Comparison of ENCODE assay signal across 22 mouse cellular contexts in the genomic region with DNA sequence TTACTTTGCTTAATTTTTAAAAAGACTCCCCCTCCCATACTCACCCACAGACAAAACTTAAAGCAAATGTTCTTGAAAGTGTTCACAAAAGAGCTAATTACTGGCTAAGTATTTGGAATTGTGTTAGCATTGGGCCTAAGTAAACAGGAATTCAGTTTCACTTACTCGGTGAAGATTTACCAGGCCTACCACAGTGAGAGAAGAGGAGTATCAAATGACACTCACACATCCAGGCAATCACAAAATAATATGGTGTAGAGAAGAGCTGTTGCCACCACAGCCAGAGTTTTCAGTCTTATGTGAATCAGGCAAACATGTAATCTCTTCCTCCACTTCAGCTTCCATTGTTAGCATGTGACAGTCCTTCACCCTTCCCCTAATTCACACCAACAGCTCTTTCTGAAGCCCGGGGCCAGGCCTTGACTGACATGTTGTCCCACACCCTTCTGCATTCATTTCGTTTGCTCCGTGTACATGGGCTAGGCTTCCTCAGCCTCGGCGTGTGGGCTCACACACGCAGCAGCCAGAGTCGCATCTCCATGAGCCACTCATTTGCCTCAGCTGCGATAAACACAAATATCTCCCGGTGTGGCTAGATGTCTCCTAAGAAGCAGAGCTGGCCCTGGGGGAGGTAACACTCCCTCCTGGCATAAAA.
A peak's percentile ranks its signal among the peaks of the same experiment; 100 is the strongest.
DNase-seq lines count a peak whose midpoint lies in the region; ATAC-seq and TF ChIP-seq lines count a peak whose summit lies in the region.
"Had no signal": no experiment of that assay in that cellular context is flagged by ENCODE, and none has a peak within 500 bp of the region (broad histone marks: within the 10 kb centered on the region; RNA-seq: fewer than 3 reads in every experiment).

No protein-coding gene starts in this region.

- no peak for DNase-seq in heart, postnatal 0 days (ENCODE audit: low spot score)
- no peak for DNase-seq in heart, embryonic 10.5 days (ENCODE audit: low spot score)
- peak; percentile 1 for DNase-seq in retina, postnatal 1 day
- no peak for DNase-seq in retina, embryonic 14.5 days (ENCODE audit: low spot score)
- DNase-seq in frontal cortex, postnatal 25 days (ENCODE audit: low spot score in 2 of 2): no peak
- DNase-seq in left cerebral cortex, adult 8-10 months (ENCODE audit: low spot score in 2 of 2): no peak
- DNase-seq: adrenal gland, postnatal 10 days; cerebellum, adult 2 months; cerebellum, postnatal 25 days; kidney, adult 11 months; liver; right cerebral cortex, postnatal 14 days; spleen, adult 18-20 months had no signal

- no peak overlapping the region for H3K4me3 ChIP-seq in heart, postnatal 0 days (ENCODE audit: low read depth, low read length)
- H3K4me3 ChIP-seq in heart, embryonic 10.5 days: no peak overlapping the region
- H3K4me3 ChIP-seq in embryonic facial prominence, embryonic 12.5 days: no peak overlapping the region
- H3K4me3 ChIP-seq: heart, embryonic 12.5 days; hindbrain, embryonic 13.5 days; limb, embryonic 10.5 days; liver, embryonic 15.5 days; neural tube, embryonic 15.5 days had no signal

- no peak overlapping the region for H3K4me2 ChIP-seq in heart, postnatal 0 days (ENCODE audit: low read depth, low read length)
- no peak overlapping the region for H3K4me2 ChIP-seq in embryonic facial prominence, embryonic 12.5 days (replicated peaks)
- H3K4me2 ChIP-seq: heart, embryonic 12.5 days; hindbrain, embryonic 13.5 days; liver, embryonic 15.5 days; midbrain, embryonic 11.5 days; neural tube, embryonic 15.5 days had no signal

- WGBS in heart, postnatal 0 days: 70% methylated on average over 10 of the region's 10 CpGs
- WGBS in heart, embryonic 10.5 days: 71% methylated on average over 10 of the region's 10 CpGs
- 60% methylated on average over 10 of the region's 10 CpGs for WGBS in embryonic facial prominence, embryonic 12.5 days

- no peaks in the 10 kb centered on the region for H3K4me1 ChIP-seq in heart, postnatal 0 days (ENCODE audit: control insufficient read depth, insufficient read depth)
- 0 out of 2 replicates have a peak, but pooled peaks cover 4% of the 10 kb centered on the region for H3K4me1 ChIP-seq in heart, embryonic 10.5 days
- H3K4me1 ChIP-seq in embryonic facial prominence, embryonic 12.5 days: peaks cover 6% of the 10 kb centered on the region
- H3K4me1 ChIP-seq: hindbrain, embryonic 13.5 days; liver, embryonic 15.5 days; neural tube, embryonic 15.5 days had no signal

- no peaks in the 10 kb centered on the region for H3K27me3 ChIP-seq in heart, postnatal 0 days (ENCODE audit: control insufficient read depth, insufficient read depth, low read length)
- no peaks in the 10 kb centered on the region for H3K27me3 ChIP-seq in heart, embryonic 10.5 days (ENCODE audit: insufficient read depth, poor library complexity, severe bottlenecking)
- H3K27me3 ChIP-seq in embryonic facial prominence, embryonic 12.5 days: no peaks in the 10 kb centered on the region
- H3K27me3 ChIP-seq: heart, embryonic 12.5 days; hindbrain, embryonic 13.5 days; liver, embryonic 15.5 days; neural tube, embryonic 15.5 days had no signal

- H3K27ac ChIP-seq in heart, postnatal 0 days (ENCODE audit: low read depth): no peak overlapping the region
- H3K27ac ChIP-seq in heart, embryonic 10.5 days: no peak overlapping the region
- no peak overlapping the region for H3K27ac ChIP-seq in embryonic facial prominence, embryonic 12.5 days
- H3K27ac ChIP-seq: hindbrain, embryonic 13.5 days; limb, embryonic 10.5 days; liver, embryonic 15.5 days; neural tube, embryonic 15.5 days had no signal

- H3K9ac ChIP-seq in heart, postnatal 0 days (replicated peaks; ENCODE audit: low read depth, low read length): no peak overlapping the region
- H3K9ac ChIP-seq in embryonic facial prominence, embryonic 12.5 days: no peak overlapping the region
- H3K9ac ChIP-seq: heart, embryonic 12.5 days; hindbrain, embryonic 13.5 days; liver, embryonic 15.5 days; neural tube, embryonic 15.5 days had no signal

- peaks cover 53% of the 10 kb centered on the region for H3K36me3 ChIP-seq in heart, postnatal 0 days (replicated peaks; ENCODE audit: control insufficient read depth, insufficient read depth, low read length)
- H3K36me3 ChIP-seq in heart, embryonic 10.5 days: peaks cover 29% of the 10 kb centered on the region
- H3K36me3 ChIP-seq in embryonic facial prominence, embryonic 12.5 days: no peaks in the 10 kb centered on the region
- H3K36me3 ChIP-seq: hindbrain, embryonic 13.5 days; limb, embryonic 10.5 days; liver, embryonic 15.5 days; neural tube, embryonic 15.5 days had no signal

- no peaks in the 10 kb centered on the region for H3K9me3 ChIP-seq in heart, postnatal 0 days (replicated peaks; ENCODE audit: control insufficient read depth, low read length)
- H3K9me3 ChIP-seq in heart, embryonic 10.5 days: no peaks in the 10 kb centered on the region
- no peaks in the 10 kb centered on the region for H3K9me3 ChIP-seq in embryonic facial prominence, embryonic 12.5 days
- H3K9me3 ChIP-seq: heart, embryonic 12.5 days; hindbrain, embryonic 13.5 days; limb, embryonic 10.5 days; liver, embryonic 15.5 days; neural tube, embryonic 15.5 days had no signal

- no peak for TF ChIP-seq CTCF in heart, postnatal 0 days (IDR thresholded peaks at IDR 0.05; ENCODE audit: low read depth)

- TF ChIP-seq EP300 in heart, postnatal 0 days (IDR thresholded peaks at IDR 0.05; ENCODE audit: low read depth): no peak

- peak; percentile 47; the same call in 1 of the 2 replicates for ATAC-seq in heart, postnatal 0 days (ENCODE audit: insufficient read depth, low read depth)
- peak; percentile 47; the same call in 1 of the 2 replicates for ATAC-seq in embryonic facial prominence, embryonic 12.5 days (ENCODE audit: insufficient number of reproducible peaks, insufficient read depth, low FRiP score, low TSS enrichment)
- ATAC-seq: activated CD4-positive, CD25-positive, alpha-beta regulatory T cell, adult 4 months; lung, postnatal 0 days had no signal
